Mouse (Mus musculus): ENCODE results near the gene Fam3c. TPM values are rescaled to one million over a fixed set of nuclear protein-coding genes. Genes with fewer than 3 reads are reported as not detected.

The Fam3c gene
- total RNA-seq, 2 experiments from 2014 or later, result 111 to 126 TPM

DNA sequence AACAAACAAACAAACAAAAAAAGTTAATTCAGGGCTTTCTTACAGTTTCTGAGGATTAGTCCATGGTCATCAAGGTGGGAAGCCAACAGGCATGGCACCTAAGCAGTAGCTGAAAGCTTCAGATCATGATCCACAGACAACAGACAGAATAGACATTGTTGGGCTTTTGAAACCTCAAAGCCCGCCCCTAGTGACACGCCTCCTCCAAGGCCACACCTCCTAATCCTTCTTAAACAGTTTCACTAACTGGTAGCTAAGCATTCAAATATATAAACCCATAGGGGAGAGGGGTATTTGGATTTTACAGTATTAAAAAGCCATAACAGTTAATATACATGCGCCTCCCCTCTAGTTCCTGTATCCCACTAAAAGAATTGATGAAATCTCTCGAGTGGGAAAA lies 1.3 kb upstream of the Fam3c start:
- intact Hi-C loops (cut with DNase I), result no loop called here
- DNase-seq (ENCODE audit: extremely low spot score in 1 of 2, low spot score in 2 of 2), result no peak

DNA sequence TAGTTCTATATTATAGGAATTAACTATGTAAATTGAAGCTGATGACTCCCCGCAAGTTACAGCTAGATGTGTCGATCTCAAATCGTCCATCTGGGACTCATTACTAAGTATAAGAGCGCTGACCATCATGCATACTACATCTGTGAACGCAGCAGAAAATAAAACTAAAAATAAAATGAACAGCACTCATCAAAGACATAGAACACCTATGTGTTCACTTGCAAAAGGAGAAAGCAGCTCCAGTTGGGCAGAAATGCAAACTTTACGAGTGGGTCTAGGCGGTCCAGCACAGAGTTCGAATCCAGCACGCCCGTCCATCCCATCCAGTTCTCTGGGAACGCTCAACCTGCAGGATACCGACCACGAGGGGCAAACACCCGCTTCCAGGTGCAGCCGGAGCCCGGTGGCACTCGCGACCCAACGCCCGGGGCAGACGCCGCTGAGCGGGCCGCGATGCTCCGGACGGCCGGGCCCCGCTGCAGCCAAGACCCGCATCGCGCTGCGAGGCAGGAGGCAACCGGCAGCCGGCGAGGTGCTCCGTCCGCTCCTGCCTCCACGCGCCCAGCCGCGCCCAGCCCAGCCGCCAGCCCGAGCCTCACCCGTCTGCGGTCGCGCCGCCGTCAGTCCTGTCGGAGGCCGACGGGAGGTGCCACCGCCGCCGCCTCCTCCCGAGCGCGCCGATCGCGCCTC lies 502 bp downstream of the Fam3c start:
- DNase-seq (ENCODE audit: extremely low spot score in 1 of 2, low spot score in 2 of 2), result peak in 1 of 2 experiments; percentile 5
- intact Hi-C loops (cut with DNase I), result no loop called here

- no peak for DNase-seq (ENCODE audit: extremely low spot score in 1 of 2, low spot score in 2 of 2)
Measured at GRCm38 (mm10) chr6:22354675-22355074, 1.4 kb downstream of the Fam3c start.

GRCm38 (mm10) chr6:22354031-22354430 lies 2.0 kb downstream of the Fam3c start:
- intact Hi-C loops (cut with DNase I), result no loop called here
- DNase-seq (ENCODE audit: extremely low spot score in 1 of 2, low spot score in 2 of 2), result no peak

More at GRCm38 (mm10) chr6:22354675-22355074, 1.4 kb downstream of the Fam3c start:
- intact Hi-C loops (cut with DNase I), result no loop called here

- no peak for DNase-seq (ENCODE audit: extremely low spot score in 1 of 2, low spot score in 2 of 2)
- intact Hi-C loops (cut with DNase I), result no loop called here
Measured at GRCm38 (mm10) chr6:22351551-22351950, 4.5 kb downstream of the Fam3c start.

GRCm38 (mm10) chr6:22350239-22350571 lies 5.8 kb downstream of the Fam3c start:
- intact Hi-C loops (cut with DNase I), result no loop called here
- no peak for DNase-seq (ENCODE audit: extremely low spot score in 1 of 2, low spot score in 2 of 2)

- no peak for DNase-seq (ENCODE audit: extremely low spot score in 1 of 2, low spot score in 2 of 2)
- intact Hi-C loops (cut with DNase I), result loop anchor here (10.0 kb wide), 1 partner anchor 1135 kb away; the partner anchor contains the start of gene Kcnd2
Measured at GRCm38 (mm10) chr6:22349531-22350238, 6.4 kb downstream of the Fam3c start.

DNA sequence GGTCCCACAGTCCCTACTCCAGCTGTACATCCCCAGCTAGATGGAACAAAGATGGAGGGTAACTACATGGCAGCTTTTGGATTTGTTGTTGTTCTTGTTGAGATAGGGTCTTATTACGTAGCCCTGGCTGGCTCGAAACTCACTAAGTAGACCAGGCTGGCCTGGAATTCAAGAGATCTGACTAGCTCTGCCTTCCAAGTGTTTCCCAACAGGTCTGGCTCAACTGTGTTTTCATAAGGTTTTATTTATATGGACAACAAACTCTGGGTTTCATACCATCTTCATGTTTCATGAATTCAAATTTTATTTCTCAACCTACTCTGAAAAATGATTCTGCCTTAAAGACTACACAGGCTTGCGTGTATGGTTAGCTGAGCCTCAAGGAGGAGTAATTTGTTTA lies 7.1 kb downstream of the Fam3c start:
- intact Hi-C loops (cut with DNase I), result loop anchor here (10.0 kb wide), 1 partner anchor 1134 kb away; the partner anchor contains the start of gene Kcnd2
- DNase-seq (ENCODE audit: extremely low spot score in 1 of 2, low spot score in 2 of 2), result no peak

GRCm38 (mm10) chr6:22348130-22348529 lies 7.9 kb downstream of the Fam3c start:
- intact Hi-C loops (cut with DNase I), result loop anchor here (10.0 kb wide), 1 partner anchor 1133 kb away; the partner anchor contains the start of gene Kcnd2

DNA sequence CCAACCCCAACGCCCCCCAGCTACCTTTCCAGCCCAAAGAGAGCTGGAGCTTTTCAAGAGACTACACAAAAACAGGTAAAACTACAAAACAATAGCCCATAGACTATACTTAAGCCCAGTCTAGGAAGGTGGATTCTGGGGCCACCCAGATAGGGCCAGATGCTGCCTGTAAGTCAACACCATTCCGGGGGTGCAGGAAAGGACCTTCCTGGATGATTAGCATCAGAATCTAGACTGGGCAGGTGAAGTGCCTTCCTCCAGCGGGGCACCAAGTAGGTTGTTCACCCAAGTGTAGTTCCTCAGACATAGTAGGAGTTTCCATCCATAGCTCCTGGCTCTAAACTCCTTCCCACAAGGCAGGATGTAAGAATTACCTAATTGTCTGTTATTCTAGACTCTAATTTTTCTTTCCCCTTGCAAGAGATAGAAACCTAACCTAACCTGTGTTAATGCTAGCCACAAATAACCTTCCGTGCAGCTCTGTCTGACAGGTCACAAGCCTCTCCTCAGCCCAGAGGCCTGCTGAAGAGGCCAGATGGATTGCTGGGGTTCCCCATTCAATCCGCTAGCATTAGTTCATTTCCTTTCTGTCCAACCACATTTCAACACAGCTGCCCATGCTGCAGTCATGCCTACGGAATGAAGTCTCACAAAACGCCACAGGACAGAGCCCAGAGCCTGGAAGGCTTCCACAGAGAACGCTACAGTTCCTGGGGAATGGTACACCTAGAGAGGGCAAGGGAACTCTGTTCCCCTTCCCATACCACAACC lies 8.7 kb downstream of the Fam3c start:
- intact Hi-C loops (cut with DNase I), result loop anchor here (10.0 kb wide), 1 partner anchor 1133 kb away; the partner anchor contains the start of gene Kcnd2
- DNase-seq (ENCODE audit: extremely low spot score in 1 of 2, low spot score in 2 of 2), result no peak

More at GRCm38 (mm10) chr6:22348130-22348529, 7.9 kb downstream of the Fam3c start:
- DNase-seq (ENCODE audit: extremely low spot score in 1 of 2, low spot score in 2 of 2), result no peak

- DNase-seq (ENCODE audit: extremely low spot score in 1 of 2, low spot score in 2 of 2), result no peak
Measured at GRCm38 (mm10) chr6:22344443-22344842, 11.6 kb downstream of the Fam3c start.

DNA sequence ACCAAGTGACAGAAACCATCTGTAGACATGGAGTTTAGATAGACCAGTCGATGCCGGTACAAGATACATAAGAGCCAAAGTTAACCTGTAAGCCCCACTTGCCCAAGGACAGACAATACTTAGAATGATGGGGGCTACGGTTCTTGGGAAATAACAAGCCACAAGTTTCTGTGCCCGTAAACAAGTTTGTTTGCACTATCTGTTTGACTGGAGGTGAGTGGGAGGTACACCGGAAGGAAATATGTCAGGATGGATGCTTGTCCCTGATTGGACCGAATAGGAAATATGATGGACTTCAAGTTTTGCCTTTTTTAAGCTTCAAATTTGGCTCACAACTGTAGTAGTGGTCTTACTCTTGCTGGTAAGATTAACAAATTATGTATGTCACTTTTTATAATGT lies 12.3 kb downstream of the Fam3c start:
- intact Hi-C loops (cut with DNase I), result loop anchor here (10.0 kb wide), 1 partner anchor 1129 kb away; the partner anchor contains the start of gene Kcnd2
- DNase-seq (ENCODE audit: extremely low spot score in 1 of 2, low spot score in 2 of 2), result no peak

More at GRCm38 (mm10) chr6:22344443-22344842, 11.6 kb downstream of the Fam3c start:
- intact Hi-C loops (cut with DNase I), result loop anchor here (10.0 kb wide), 1 partner anchor 1130 kb away; the partner anchor contains the start of gene Kcnd2

- DNase-seq (ENCODE audit: extremely low spot score in 1 of 2, low spot score in 2 of 2), result no peak
- intact Hi-C loops (cut with DNase I), result loop anchor here (10.0 kb wide), 1 partner anchor 1128 kb away; the partner anchor contains the start of gene Kcnd2
Measured at GRCm38 (mm10) chr6:22343292-22343691, 12.8 kb downstream of the Fam3c start.

- no peak for DNase-seq (ENCODE audit: extremely low spot score in 1 of 2, low spot score in 2 of 2)
- intact Hi-C loops (cut with DNase I), result loop anchor here (10.0 kb wide), 1 partner anchor 1126 kb away; the partner anchor contains the start of gene Kcnd2
Measured at GRCm38 (mm10) chr6:22340779-22341178, 15.3 kb downstream of the Fam3c start.

DNA sequence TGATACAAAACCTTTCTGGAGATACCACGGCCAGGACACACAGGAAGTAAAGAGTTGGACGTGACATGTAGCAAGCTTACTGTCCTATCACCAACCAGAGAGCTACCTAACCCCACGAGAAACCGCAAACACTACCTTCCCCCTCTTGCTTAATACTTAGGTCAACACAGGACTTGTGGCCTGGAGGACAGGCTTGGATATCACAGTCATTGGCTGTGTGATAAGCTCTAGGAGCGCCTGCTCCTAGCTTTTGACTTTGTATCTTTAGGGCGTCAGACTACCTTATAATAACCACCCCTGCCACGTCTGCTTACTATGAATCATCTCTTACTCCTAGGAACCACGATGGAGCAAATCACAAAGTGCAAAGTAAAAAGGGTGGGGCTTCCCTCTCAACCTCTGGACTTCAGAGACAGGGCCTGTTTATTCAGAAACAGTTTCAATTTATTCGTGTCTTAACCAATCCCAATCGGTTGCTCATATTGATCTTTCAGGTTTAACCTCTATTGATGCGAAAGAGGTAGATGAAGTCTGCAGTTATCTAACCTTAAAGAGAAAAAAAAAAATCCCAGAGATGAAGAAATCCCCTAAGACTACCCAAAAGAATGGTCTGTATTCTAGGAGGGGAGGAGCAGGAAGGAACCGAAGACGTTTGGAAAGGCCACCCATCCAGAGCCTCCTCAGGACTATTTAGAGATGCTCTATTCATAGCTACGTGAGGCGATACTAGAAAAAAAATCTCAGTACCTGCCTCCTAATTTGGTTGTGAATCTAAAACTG lies 16.1 kb downstream of the Fam3c start:
- no peak for DNase-seq (ENCODE audit: extremely low spot score in 1 of 2, low spot score in 2 of 2)
- intact Hi-C loops (cut with DNase I), result loop anchor here (10.0 kb wide), 1 partner anchor 1125 kb away; the partner anchor contains the start of gene Kcnd2

GRCm38 (mm10) chr6:22332548-22332947 lies 23.5 kb downstream of the Fam3c start:
- no peak for DNase-seq (ENCODE audit: extremely low spot score in 1 of 2, low spot score in 2 of 2)

GRCm38 (mm10) chr6:22330169-22330960 lies 25.7 kb downstream of the Fam3c start:
- DNase-seq (ENCODE audit: extremely low spot score in 1 of 2, low spot score in 2 of 2), result no peak
- intact Hi-C loops (cut with DNase I), result no loop called here

More at GRCm38 (mm10) chr6:22332548-22332947, 23.5 kb downstream of the Fam3c start:
- intact Hi-C loops (cut with DNase I), result no loop called here

Measured in left cerebral cortex, postnatal 10 days (tissue).